Mouse (Mus musculus) intestine, embryonic 14.5 days (tissue): Measurements from ENCODE around the gene Wdr54. TPM values are rescaled to one million over a fixed set of nuclear protein-coding genes. Genes with fewer than 3 reads are reported as not detected.

Experiments used
- ATAC-seq: fragments of 200-750 bp; cut with Nextera tagmentation; replicated peaks from 2 replicates; pipeline ENCODE4 v1.8.0; 2017; ENCODE audit warnings: low read depth, moderate number of reproducible peaks, moderate TSS enrichment, moderate library complexity; ENCODE audit not compliant: low FRiP score, low TSS enrichment
- DNase-seq: peaks from one replicate; pipeline ENCODE4 v3.0.0-alpha.2; 2018; ENCODE audit warnings: low spot score
- H3K27ac ChIP-seq: fragments of 300-500 bp; sonication (generic); 2 replicates; pipeline ENCODE4 v1.5.1; 2014; ENCODE audit warnings: low read depth, mild to moderate bottlenecking, control low read depth
- H3K27me3 ChIP-seq: fragments of 300-500 bp; sonication (generic); replicated peaks from 2 replicates; pipeline ENCODE4 v1.6.1; 2014; ENCODE audit warnings: low read length, control low read depth; ENCODE audit not compliant: control insufficient read depth, insufficient read depth
- H3K36me3 ChIP-seq: fragments of 300-500 bp; sonication (generic); 2 replicates; pipeline ENCODE4 v1.6.1; 2014; ENCODE audit warnings: low read length, control low read depth; ENCODE audit not compliant: control insufficient read depth, insufficient read depth
- H3K4me1 ChIP-seq: fragments of 300-500 bp; sonication (generic); replicated peaks from 2 replicates; pipeline ENCODE4 v1.6.1; 2014; ENCODE audit warnings: low read length, control low read depth, mixed read lengths; ENCODE audit not compliant: control insufficient read depth, insufficient read depth
- H3K4me2 ChIP-seq: fragments of 300-500 bp; sonication (generic); 2 replicates; pipeline ENCODE4 v1.6.1; 2014; ENCODE audit warnings: low read length
- H3K4me3 ChIP-seq: fragments of 300-500 bp; sonication (generic); 2 replicates; pipeline ENCODE4 v1.5.1; 2014; ENCODE audit warnings: low read depth, low read length, control low read depth, mixed read lengths
- H3K9ac ChIP-seq: fragments of 300-500 bp; sonication (generic); 2 replicates; pipeline ENCODE4 v1.6.1; 2014; ENCODE audit warnings: mild to moderate bottlenecking, low read length
- H3K9me3 ChIP-seq: fragments of 300-500 bp; sonication (generic); 2 replicates; pipeline ENCODE4 v1.6.1; 2016; ENCODE audit warnings: low read length, control low read depth; ENCODE audit not compliant: control insufficient read depth
- WGBS: fragments of 180-500 bp; shearing (Covaris S2); extraction: QIAGEN DNeasy Blood & Tissue Kit; methylation state at CpG from one replicate; pipeline ENCODE4 v1.1.7; 2014; 5-methylcytosine and 5-hydroxymethylcytosine counted together
- polyA plus RNA-seq: library from polyadenylated mRNA; unstranded; fragments of >200 nt; fragmentation: Nextera tagmentation; extraction: Ambion mirVana; gene quantifications from 2 replicates; pipeline ENCODE4 v1.2.1, GENCODE M21; 2014

Gene Wdr54
- polyA plus RNA-seq, 1 experiment from 2014 or later = 4.3 TPM

DNA sequence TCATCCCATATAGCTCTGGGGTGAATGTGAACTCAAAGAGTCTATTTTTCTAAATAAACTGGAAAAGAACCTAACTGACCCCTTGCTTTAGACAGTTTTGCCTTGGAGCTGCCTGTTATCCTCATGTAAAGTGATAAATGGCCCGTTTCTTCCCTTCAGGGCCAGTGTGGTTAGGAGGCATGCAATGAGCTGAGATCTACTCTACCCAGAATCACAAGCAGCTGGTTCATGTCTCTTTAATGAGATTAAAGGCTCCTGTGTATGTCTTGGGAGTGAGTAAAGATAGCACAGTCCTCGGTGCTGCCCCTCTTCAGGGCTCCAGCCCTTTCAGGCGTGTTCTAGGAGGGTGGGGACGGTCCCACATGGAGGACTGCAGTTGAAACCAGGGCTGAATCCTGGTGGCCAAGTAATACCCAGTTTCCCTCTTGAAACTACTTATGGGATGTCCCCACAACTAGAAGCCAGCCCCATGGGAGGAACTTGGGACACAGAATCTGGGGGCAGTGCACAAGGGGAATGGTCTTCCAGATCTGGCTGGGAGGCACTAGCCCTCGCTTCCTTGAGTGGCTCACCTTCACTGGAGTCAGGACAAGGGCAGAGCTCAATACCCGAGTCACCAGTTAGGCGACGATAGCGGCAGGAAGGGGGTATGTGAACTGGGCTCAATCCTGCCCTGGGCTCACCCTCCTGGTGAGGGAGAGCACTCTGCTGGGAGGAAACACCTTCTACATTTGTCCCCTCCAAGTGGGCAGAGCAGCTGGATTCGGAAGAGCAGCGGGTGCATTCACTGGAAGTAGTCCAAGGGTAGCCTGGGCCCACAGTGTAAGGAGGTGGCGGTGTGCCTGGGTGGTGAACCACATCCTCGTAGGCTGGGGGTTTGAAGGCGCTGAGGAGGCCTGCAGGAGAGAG, 37.1 kb downstream of the Wdr54 start:
- H3K36me3 ChIP-seq = peaks cover 31% of the 10 kb centered on the region
- H3K4me3 ChIP-seq = no peak overlapping the region
- H3K27ac ChIP-seq = no peak overlapping the region
- ATAC-seq (no peak), DNase-seq (no peak)
- no peak overlapping the region for H3K9ac ChIP-seq
- H3K9me3 ChIP-seq = no peaks in the 10 kb centered on the region
- H3K4me2 ChIP-seq = no peak overlapping the region
- peaks cover 39% of the 10 kb centered on the region for H3K4me1 ChIP-seq
- H3K27me3 ChIP-seq = no peaks in the 10 kb centered on the region
- WGBS = 82% methylated on average over 14 of the region's 14 CpGs

DNA sequence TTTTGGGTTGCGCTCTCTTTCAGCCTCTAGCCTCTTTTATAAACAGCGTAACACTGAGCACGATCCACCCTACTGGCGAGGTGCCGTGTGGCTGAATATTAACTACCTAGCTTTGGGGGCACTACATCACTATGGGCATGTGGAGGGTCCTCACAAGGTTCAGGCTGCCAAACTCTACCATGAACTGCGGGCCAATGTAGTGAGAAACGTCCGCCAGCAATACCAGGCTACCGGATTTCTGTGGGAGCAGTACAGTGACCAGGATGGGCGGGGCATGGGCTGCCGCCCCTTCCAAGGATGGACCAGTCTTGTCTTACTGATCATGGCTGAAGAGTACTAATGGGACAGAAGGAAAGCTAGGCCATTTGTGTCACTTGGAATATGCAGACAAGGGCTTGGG, 37.8 kb downstream of the Wdr54 start:
- DNase-seq (no peak), ATAC-seq (no peak)
- Histone ChIP-seq H3K4me2 (no peak overlapping the region), H3K27ac (no peak overlapping the region), H3K9me3 (no peaks in the 10 kb centered on the region), H3K36me3 (peaks cover 31% of the 10 kb centered on the region), H3K4me1 (peaks cover 35% of the 10 kb centered on the region), H3K27me3 (no peaks in the 10 kb centered on the region), H3K9ac (no peak overlapping the region), H3K4me3 (no peak overlapping the region)
- 78% methylated on average over 11 of the region's 11 CpGs for WGBS

DNA sequence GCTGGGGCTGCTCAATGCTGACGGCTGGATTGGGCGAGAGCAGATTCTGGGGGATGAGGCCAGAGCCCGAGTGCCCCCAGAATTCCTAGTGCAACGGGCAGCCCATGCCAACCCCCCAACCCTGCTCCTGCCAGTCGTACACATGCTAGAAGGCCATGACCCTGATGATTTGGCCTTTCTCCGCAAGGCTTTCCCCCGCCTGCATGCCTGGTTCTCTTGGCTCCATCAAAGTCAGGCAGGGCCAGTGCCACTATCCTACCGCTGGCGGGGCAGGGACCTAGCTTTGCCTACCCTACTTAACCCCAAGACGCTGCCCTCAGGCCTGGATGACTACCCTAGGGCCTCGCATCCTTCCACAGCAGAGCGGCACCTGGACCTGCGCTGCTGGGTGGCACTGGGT, 38.6 kb downstream of the Wdr54 start:
- Histone ChIP-seq H3K9ac (no peak overlapping the region), H3K4me2 (no peak overlapping the region), H3K27me3 (no peaks in the 10 kb centered on the region), H3K36me3 (peaks cover 31% of the 10 kb centered on the region), H3K4me3 (no peak overlapping the region), H3K9me3 (no peaks in the 10 kb centered on the region), H3K4me1 (peaks cover 30% of the 10 kb centered on the region), H3K27ac (no peak overlapping the region)
- no peak for DNase-seq
- WGBS = 89% methylated on average over 13 of the region's 13 CpGs
- ATAC-seq = no peak

DNA sequence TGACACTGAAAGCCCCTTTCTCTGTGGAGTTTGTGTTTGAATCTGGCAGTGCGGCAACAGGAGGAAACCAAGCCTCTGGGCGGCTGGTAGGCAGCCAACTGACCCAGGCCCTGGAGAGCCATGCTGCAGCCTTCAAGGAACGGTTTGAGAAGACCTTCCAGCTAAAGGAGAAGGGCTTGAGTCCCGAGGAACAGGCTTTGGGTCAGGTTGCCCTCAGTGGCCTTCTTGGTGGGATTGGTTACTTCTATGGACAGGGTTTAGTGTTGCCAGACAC, 39.1 kb downstream of the Wdr54 start:
- Histone ChIP-seq H3K4me3 (no peak overlapping the region), H3K4me1 (peaks cover 25% of the 10 kb centered on the region), H3K27ac (no peak overlapping the region), H3K9ac (no peak overlapping the region), H3K27me3 (no peaks in the 10 kb centered on the region), H3K4me2 (no peak overlapping the region), H3K9me3 (no peaks in the 10 kb centered on the region), H3K36me3 (peaks cover 31% of the 10 kb centered on the region)
- 87% methylated on average over 4 of the region's 4 CpGs for WGBS
- DNase-seq (no peak), ATAC-seq (no peak)

DNA sequence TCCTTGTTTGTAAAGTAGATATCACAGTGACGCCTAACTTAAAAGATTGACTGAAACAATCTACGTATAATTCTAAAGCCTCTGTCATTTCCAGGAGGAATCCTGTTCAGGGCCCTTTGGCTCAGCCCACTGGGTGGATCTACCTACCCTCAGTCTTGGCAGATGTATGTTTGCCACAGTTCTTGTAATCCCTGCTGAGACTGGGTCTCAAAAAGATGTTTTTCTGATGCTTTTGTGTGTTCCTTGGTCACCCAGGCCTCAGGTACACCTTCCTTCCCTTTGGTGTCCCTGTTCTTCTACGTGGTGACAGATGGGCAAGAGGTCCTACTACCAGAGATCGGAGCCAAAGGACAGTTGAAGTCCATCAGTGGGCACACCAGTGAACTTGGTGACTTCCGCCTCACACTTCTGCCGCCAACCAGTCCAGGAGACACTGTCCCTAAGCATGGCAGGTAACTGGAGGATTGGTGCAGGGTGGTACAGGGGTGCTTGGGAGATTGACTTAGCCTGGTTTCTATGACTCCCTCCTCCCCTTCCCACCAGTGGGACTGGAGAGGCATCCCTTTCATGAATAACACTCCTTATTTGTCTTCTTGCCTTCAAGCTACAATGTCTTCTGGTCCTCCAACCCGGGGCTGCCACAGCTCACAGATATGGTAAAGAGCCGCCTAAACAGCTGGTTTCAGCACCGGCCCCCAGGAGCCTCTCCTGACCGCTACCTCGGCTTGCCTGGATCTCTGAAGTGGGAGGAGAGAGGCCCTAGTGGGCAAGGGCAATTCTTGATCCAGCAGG, 39.6 kb downstream of the Wdr54 start:
- H3K27ac ChIP-seq = no peak overlapping the region

DNA sequence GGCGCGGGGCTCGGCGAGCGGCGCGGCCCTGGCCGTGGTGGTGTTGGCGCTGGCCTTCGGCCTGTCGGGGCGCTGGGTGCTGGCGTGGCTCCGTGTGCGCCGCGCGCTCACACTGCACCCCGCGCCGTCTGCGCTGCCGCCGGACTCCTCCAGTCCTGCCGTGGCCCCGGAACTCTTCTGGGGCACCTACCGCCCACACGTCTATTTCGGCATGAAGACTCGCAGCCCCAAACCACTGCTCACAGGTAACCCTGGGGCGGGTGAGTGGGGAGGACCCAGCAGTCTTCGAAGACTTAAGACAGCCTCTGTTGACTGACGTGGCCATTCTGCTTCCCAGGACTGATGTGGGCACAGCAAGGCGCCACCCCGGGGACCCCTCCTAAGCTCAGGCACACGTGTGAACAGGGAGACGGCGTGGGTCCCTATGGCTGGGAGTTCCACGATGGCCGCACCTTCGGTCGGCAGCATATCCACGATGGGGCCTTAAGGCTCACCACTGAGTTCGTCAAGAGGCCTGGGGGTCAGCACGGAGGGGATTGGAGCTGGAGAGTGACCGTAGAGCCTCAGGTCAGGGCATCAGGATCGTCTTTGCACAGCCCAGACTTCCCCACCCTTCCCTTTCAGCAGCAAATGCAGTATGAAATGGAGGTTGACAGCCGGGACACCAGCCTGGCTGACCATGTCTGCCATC, 40.4 kb downstream of the Wdr54 start:
- Histone ChIP-seq H3K9me3 (no peaks in the 10 kb centered on the region), H3K27me3 (no peaks in the 10 kb centered on the region), H3K36me3 (peaks cover 39% of the 10 kb centered on the region), H3K4me1 (peaks cover 25% of the 10 kb centered on the region), H3K4me2 (peak overlapping the region; percentile 95), H3K9ac (peak overlapping the region; percentile 80), H3K4me3 (peak overlapping the region; percentile 79), H3K27ac (peak overlapping the region; percentile 76)
- ATAC-seq (no peak; the same call in 1 of the 2 replicates), DNase-seq (peak; percentile 70)
- 2% methylated on average over 45 of the region's 48 CpGs for WGBS

More for the DNA sequence above, 39.6 kb downstream of the Wdr54 start:
- H3K36me3 ChIP-seq = peaks cover 32% of the 10 kb centered on the region
- H3K4me3 ChIP-seq = peak overlapping the region; percentile 79
- H3K9me3 ChIP-seq = no peaks in the 10 kb centered on the region
- H3K27me3 ChIP-seq = no peaks in the 10 kb centered on the region
- H3K9ac ChIP-seq = peak overlapping the region; percentile 80
- ATAC-seq (no peak), DNase-seq (no peak)
- H3K4me1 ChIP-seq = peaks cover 25% of the 10 kb centered on the region
- 76% methylated on average over 11 of the region's 11 CpGs for WGBS
- H3K4me2 ChIP-seq = peak overlapping the region; percentile 95

DNA sequence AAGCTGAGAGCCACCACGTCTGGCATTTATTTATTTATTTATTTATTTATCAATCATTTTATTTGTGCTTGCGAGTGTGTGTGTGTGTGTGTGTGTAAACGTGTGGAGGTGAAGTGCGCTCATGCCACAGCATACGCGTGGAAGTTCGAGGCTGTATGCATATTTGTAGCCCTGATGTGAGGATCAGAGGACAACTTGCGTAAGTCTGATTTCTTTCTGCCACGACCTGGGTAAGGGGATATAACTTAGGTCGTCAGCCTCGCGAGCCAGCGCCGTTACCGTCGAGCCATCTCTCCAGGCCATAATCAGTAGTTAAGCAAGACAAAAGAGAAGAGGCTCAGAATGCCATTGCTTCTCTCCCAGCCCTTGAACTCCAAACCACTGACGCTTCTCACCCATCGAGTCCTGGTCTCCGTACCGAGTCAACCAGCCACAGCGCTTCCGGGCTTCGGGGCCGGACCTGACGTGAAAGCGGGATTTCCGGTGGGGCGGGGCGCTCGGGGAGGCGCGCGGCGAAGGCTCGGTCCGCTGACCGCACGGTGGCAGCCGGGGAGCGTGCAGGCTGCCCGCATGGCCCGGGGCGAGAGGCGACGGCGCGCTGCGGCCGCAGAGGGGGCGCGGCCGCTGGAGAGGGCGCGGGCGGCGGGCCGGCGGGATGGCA, 41.1 kb downstream of the Wdr54 start, which contains the start of gene Mogs:
TSS of gene Mogs (plus strand) at position 486 of the 661 bp plus-strand sequence.
- Histone ChIP-seq H3K4me3 (peak within 1 kb of the TSS; percentile 79), H3K36me3 (peaks cover 46% of the 10 kb centered on the region)

DNA sequence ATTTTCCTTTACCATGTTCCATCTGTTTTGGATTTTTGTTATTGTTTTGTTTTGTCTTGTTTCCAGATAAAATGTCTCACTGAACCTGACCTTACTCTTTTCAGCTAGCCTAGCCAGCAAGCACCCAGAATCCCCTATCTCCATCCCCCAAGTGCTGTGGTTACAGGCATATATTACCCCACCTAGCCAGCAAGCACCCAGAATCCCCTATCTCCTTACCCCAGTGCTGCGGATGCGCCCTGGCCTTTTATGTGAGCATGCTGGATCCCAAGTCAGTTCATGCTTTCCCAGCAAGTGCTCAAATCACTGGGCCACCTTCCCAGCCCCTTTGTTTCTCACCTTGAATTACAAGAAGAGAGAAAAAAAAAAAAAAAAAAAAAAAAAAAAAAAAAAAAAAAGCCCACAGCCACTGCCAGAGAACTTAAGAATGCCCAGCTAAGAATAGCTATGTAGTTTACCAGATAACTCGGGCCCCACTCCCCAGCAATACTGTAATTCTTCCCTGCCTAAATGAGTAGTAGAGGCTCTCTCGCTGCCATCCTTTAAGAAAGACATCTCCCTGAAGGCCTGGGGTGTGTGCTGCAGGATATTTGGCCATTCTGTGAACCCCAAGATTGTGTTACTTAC, 44.6 kb downstream of the Wdr54 start:
- Histone ChIP-seq H3K27ac (no peak overlapping the region), H3K9ac (no peak overlapping the region), H3K4me3 (no peak overlapping the region), H3K9me3 (no peaks in the 10 kb centered on the region), H3K4me1 (peaks cover 19% of the 10 kb centered on the region), H3K4me2 (no peak overlapping the region), H3K27me3 (no peaks in the 10 kb centered on the region), H3K36me3 (peaks cover 16% of the 10 kb centered on the region)
- WGBS = 87% methylated on average over 4 of the region's 4 CpGs
- DNase-seq (no peak), ATAC-seq (no peak)

More for the DNA sequence above, 41.1 kb downstream of the Wdr54 start, which contains the start of gene Mogs:
- Histone ChIP-seq H3K27me3 (no peaks in the 10 kb centered on the region), H3K9me3 (no peaks in the 10 kb centered on the region), H3K4me2 (peak within 1 kb of the TSS; percentile 95), H3K27ac (peak within 1 kb of the TSS; percentile 76), H3K4me1 (peaks cover 21% of the 10 kb centered on the region), H3K9ac (peak within 1 kb of the TSS; percentile 80)
- ATAC-seq (peak; percentile 88), DNase-seq (peak; percentile 92)
- under 1% methylated on average over 55 of the region's 58 CpGs for WGBS
